In genomic region chr1:42491644-42492277, GRCm38 (mm10) we compare ENCODE assay signal across 8 mouse cellular contexts.
A peak's percentile ranks its signal among the peaks of the same experiment; 100 is the strongest.
DNase-seq lines count a peak whose midpoint lies in the region; ATAC-seq lines count a peak whose summit lies in the region.

No protein-coding gene starts in this region.

- DNase-seq in left cerebral cortex, adult 18-20 months (ENCODE audit: low spot score in 2 of 2), result peak; percentile 15 to 45
- DNase-seq in left cerebral cortex, adult 9 months (ENCODE audit: low spot score in 2 of 2), result no peak
- peak; percentile 76 for DNase-seq in midbrain, embryonic 10.5 days (ENCODE audit: low spot score)
- DNase-seq in thymus, postnatal 0 days (ENCODE audit: low spot score), result no peak
- DNase-seq in urinary bladder, postnatal 25 days (ENCODE audit: low spot score), result no peak

- H3K9ac ChIP-seq in embryonic facial prominence, embryonic 12.5 days, result peak overlapping the region; percentile 50
- peak overlapping the region; percentile 72 for H3K9ac ChIP-seq in hindbrain, embryonic 13.5 days

- H3K4me1 ChIP-seq in embryonic facial prominence, embryonic 12.5 days, result peaks cover 10% of the 10 kb centered on the region
- peaks cover 25% of the 10 kb centered on the region for H3K4me1 ChIP-seq in hindbrain, embryonic 13.5 days (replicated peaks)
- H3K4me1 ChIP-seq in midbrain, embryonic 10.5 days, result peaks cover 56% of the 10 kb centered on the region

- H3K36me3 ChIP-seq in embryonic facial prominence, embryonic 12.5 days, result no peaks in the 10 kb centered on the region
- H3K36me3 ChIP-seq in hindbrain, embryonic 13.5 days, result no peaks in the 10 kb centered on the region
- no peaks in the 10 kb centered on the region for H3K36me3 ChIP-seq in midbrain, embryonic 10.5 days

- H3K4me2 ChIP-seq in embryonic facial prominence, embryonic 12.5 days (replicated peaks), result peak overlapping the region; percentile 68
- H3K4me2 ChIP-seq in hindbrain, embryonic 13.5 days, result peak overlapping the region; percentile 67

- no peak overlapping the region for H3K27ac ChIP-seq in embryonic facial prominence, embryonic 12.5 days
- H3K27ac ChIP-seq in hindbrain, embryonic 13.5 days, result peak overlapping the region; percentile 73
- peak overlapping the region; percentile 93 for H3K27ac ChIP-seq in midbrain, embryonic 10.5 days (replicated peaks)

- H3K27me3 ChIP-seq in embryonic facial prominence, embryonic 12.5 days, result peaks cover 27% of the 10 kb centered on the region
- 0 out of 2 replicates have a peak, but pooled peaks cover 6% of the 10 kb centered on the region for H3K27me3 ChIP-seq in hindbrain, embryonic 13.5 days
- H3K27me3 ChIP-seq in midbrain, embryonic 10.5 days (ENCODE audit: low read depth, poor library complexity, severe bottlenecking), result peaks cover 22% of the 10 kb centered on the region

- peak overlapping the region; percentile 32 for H3K4me3 ChIP-seq in embryonic facial prominence, embryonic 12.5 days
- H3K4me3 ChIP-seq in hindbrain, embryonic 13.5 days, result peak overlapping the region; percentile 39
- peak overlapping the region; percentile 54 for H3K4me3 ChIP-seq in midbrain, embryonic 10.5 days

- H3K9me3 ChIP-seq in embryonic facial prominence, embryonic 12.5 days, result no peaks in the 10 kb centered on the region
- H3K9me3 ChIP-seq in hindbrain, embryonic 13.5 days, result no peaks in the 10 kb centered on the region
- no peaks in the 10 kb centered on the region for H3K9me3 ChIP-seq in midbrain, embryonic 10.5 days (replicated peaks)

- 1% methylated on average over 35 of the region's 35 CpGs for WGBS in embryonic facial prominence, embryonic 12.5 days
- 1% methylated on average over 35 of the region's 35 CpGs for WGBS in hindbrain, embryonic 13.5 days
- under 1% methylated on average over 35 of the region's 35 CpGs for WGBS in midbrain, embryonic 10.5 days

- peak; percentile 60; the same call in 1 of the 2 replicates for ATAC-seq in embryonic facial prominence, embryonic 12.5 days (ENCODE audit: insufficient number of reproducible peaks, insufficient read depth, low FRiP score, low TSS enrichment)
- peak; percentile 72 for ATAC-seq in hindbrain, embryonic 13.5 days (ENCODE audit: low FRiP score)
- no peak for ATAC-seq in erythroblast, adult 5-6 weeks (replicated peaks; ENCODE audit: low FRiP score, poor library complexity, severe bottlenecking)

Comparison
In these comparisons a context has a peak if more than half of its experiments do, and no peak if none do; other contexts are left out.
1. DNase-seq: peak in left cerebral cortex, adult 18-20 months (2 of 2) and midbrain, embryonic 10.5 days (single experiment); none in left cerebral cortex, adult 9 months (0 of 2), thymus, postnatal 0 days (single experiment) and urinary bladder, postnatal 25 days (single experiment).
2. Peak in every context shown above with its lines, with median percentiles within 50 percentile points of each other: H3K4me3 ChIP-seq.